Mouse (Mus musculus): Measurements from ENCODE around the gene Gm26741.
"Not testable (repeated sequence)": the region's sequence is repeated elsewhere in the genome, so short reads cannot be mapped to it uniquely, and the experiment has no call there.

The Gm26741 gene

DNA sequence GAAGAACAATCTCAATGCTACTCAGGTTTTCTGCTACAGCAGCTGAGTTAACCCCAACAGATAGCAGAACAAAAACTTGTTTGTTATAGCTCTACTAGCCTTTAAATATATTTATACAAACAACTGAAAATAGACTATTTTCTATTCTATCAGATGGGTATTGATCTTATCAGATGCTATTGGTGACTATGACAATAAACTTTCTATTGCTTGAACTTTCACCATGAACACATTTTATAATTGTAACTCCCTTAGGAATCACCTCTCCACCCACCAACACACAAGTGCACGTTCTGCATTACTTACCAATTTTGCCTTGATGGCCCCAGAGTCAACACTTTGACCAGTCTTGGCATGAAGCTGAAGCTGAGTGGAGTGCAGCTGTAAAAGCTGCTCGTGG is at the start of gene Gm26741:
Gm26741 (plus strand) TSS at position 301 of the 400 bp plus-strand sequence.
- DNase-seq (ENCODE audit: extremely low spot score, low read depth, low spot score): no peak

DNA sequence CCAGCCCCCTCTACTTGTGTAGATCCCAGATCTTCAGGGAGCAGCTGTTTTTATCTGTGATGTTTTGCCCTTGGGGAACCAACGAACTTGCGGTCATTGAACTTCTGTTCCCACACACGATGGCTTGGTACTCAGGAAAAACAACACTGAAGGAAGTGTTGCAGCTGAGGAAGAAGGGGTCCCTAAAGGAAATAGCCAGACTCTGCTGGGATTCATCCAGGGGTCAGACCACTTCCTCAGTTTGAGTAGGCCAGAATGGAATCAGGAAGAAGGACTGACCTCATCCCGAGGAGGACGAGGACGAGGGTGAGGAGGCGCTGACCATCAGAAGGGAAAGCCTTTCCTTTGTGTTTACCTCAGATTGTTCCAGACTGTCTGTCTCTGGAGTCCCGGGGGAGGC is 49.4 kb upstream of the Gm26741 start:
- DNase-seq (ENCODE audit: extremely low spot score, low read depth, low spot score): no peak

DNA sequence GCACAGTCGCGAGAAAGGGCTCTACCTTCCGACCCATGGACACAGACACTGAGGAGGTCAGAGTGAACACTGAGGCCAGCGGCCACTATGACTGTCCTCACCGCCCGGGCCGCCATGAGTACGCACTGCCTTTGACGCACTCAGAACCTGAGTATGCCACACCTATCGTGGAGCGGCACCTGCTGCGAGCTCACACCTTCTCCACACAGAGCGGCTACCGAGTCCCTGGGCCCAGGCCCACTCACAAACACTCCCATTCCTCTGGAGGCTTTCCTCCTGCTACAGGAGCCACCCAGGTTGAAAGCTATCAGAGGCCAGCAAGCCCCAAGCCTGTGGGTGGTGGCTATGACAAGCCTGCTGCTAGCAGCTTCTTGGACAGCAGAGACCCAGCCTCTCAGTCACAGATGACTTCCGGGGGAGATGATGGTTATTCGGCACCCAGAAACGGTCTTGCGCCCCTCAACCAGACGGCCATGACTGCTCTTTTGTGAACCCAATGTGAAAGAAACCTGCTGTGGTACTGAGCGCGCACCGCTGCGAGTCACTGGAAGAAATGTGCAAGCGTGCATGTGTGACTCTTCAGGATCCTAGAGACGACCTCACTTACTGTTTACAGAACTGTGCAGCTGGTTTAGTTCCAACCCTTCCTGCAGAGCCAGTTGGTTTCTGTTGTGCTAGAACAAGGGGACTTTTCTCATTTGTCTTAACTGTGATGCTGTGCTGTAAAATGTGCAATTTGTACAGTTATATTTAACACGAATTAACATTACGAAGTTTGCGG is 38.9 kb upstream of the Gm26741 start:
- DNase-seq (ENCODE audit: extremely low spot score, low read depth, low spot score): no peak

DNA sequence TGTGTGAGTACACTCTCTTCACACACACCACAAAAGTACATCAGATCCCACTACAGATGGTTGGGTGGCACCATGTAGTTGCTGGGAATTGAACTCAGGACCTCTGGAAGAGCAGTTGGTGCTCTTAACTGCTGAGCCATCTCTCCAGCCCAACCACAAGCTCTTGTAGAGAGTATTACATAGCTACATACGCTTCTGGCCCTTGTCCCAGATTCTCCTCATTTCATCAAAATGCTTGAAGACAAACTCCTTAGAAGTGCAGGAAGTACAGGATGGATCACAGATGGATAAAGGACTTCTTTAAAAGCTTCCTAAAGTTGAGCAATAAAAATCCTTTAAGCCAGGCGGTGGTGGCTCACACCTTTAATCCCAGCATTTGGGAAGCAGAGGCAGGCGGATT is 36.6 kb upstream of the Gm26741 start:
- no peak for DNase-seq (ENCODE audit: extremely low spot score, low read depth, low spot score)

DNA sequence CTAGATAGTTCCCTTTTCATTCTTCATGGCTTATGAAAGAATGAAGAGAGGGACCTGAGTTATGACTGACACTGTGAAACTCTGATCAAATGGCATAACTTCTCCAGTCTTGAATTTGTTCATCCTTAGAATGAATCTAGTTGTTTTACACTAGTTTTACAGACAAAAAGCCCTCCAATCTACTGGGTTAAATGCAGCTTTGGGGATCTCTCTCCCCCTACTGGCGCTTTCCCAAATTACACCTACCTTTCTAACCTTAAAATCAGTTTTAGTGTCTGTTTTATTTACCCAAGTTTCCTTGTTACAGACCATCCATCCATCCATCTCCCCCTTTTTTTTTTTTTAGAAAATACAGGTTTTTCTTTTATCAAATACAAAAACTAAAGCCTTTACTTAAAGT is 27.6 kb upstream of the Gm26741 start:
- DNase-seq (ENCODE audit: extremely low spot score, low read depth, low spot score): peak; percentile 18

DNA sequence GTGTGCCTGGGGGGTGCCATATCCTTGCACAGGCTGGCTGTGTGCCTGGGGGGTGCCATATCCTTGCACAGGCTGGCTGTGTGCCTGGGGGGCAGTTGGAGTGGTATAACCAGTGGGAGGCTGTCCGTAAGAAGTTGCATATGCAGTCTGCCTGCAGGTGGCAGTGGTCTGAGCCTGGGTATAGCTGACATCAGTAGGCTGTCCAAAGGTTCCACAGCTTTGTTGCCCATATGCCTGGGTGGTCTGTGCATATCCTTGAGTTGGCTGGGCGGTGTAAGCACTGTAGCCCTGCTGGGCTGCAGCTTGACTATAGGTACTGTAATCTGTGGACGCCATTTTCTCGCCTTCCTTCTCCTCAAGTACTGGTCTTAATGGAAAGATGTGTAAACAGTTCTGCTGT is 15.2 kb upstream of the Gm26741 start:
- DNase-seq (ENCODE audit: extremely low spot score, low read depth, low spot score): not testable (repeated sequence)

DNA sequence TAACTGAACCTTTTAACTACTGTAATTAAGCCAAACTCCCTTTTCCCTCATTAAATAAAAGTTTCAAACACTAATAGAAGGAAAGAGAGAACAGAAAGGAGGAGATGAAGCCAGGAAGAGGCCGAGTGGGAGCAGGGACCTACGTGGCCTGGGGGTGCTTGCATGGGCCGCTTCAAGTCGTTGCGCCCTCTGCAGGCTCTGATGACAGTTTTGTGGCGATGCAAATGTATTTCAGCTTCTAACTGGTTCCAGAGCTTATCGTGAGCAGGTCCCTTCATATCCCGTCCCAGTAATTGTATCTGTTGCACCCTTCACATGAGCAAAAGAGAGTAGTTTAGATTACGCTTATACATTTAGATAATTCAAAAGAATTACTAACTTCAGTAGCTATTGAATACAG is 5.4 kb upstream of the Gm26741 start:
- DNase-seq (ENCODE audit: extremely low spot score, low read depth, low spot score): no peak

DNA sequence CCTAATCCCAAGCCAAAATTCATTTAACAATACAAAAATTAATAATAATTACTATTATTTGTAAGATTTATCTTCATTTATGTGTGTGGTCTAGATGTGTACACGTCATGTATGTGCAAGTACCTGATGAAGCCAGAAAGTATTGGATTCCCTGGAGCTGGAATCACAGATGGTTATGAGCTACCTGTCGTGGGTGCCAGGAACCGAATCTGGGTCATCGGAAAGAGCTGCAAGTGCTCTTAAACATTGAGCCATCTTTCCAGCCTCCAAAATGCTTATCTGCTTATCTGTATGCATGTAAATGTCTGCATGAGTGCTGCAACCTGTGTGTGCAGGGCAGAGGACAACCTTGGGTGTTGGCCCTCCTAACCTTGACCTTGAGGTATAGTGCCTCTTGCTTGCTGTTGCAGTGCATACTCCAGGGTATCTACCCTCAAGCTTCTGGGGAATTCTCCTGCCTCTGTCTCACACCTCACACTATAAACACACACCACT is 1.7 kb downstream of the Gm26741 start:
- no peak for DNase-seq (ENCODE audit: extremely low spot score, low read depth, low spot score)

DNA sequence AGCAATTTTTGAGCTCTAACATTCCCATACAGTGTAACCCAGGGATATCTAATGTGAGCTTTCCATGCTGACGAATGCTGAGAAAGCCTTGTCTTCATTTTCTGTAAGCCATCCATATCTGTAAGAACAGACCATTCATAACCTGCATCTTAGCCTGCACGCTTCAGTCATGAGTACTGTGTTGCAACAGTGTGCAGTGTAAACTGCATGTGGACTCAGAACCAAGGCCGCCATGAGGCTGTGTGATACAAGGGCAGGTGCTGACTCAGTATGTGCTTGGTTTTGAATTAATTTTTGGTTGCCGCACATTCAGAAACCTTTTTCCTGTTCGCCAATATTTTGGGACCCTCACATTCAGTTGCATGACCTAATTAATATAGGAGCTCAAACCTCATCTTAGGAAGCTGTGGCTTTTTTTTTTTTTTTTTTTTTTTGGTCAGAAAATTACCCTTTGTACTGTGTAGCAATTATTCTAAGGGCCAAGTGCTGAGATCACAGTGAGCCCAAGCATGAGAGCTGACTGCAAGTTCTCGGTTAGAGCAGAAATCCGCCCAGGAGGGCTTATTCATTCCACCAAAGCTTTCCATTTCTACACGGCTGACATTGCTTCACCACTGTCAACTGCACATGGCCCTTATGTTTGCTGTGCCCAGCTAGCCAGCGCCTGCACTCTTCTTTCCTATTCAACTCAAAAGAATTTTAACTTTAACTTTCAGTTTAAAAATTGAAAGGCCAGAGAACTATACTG is 2.5 kb downstream of the Gm26741 start:
- DNase-seq (ENCODE audit: extremely low spot score, low read depth, low spot score): no peak

DNA sequence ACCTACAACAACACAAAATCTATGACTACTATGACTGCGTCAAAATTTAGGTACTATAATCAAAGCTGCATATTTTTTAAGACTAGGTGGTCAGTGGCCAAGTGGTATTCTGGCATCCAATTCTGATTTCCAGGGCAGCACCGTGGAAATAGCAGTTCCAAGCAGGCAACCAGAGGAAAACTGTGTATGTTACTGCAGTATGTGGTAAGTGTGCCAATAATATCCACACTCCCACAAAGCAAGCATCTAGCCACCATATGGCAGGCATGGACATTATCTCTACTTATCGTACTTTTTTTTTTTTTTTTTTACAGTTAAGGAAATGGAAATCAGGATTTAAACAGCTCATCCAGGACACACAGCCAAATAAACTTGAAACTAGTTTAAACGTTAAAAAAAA is 9.8 kb downstream of the Gm26741 start:
- no peak for DNase-seq (ENCODE audit: extremely low spot score, low read depth, low spot score)

DNA sequence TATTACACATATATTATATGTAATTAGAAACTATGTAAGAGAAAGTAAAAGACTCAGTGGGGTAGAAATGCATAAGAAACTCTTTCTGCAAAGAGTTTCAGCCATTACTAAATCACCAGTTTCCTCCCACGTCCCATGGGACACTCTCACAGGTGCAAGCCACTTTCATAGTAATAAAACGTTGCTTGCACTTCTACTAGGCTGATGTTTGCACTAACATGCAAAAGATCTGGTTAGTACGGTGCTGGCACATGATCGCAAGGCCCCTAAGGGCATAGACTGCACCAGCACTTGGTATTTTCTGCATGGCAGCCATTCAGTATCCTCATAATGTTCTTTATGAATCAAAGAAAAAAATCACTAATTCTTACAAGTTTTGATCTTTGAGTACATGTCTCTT is 15.3 kb downstream of the Gm26741 start:
- no peak for DNase-seq (ENCODE audit: extremely low spot score, low read depth, low spot score)

DNA sequence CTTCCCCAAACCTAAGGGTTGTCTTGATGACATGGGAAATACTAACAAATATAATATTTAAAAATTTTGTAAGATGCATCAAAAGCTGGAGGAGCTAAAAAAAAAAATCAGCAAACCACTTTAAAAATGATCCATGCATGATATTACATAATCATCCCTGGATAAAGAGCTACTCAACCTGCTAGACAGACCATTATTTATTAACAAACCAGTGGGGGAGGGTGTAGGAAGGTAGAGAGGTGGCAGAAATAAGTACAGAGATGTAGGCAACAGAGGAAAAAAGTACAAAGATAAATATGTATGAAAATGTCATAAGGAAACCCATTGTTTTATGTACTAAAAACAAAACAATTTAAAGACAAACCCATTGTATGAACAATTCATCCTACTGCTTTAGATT is 16.1 kb downstream of the Gm26741 start:
- DNase-seq (ENCODE audit: extremely low spot score, low read depth, low spot score): no peak

DNA sequence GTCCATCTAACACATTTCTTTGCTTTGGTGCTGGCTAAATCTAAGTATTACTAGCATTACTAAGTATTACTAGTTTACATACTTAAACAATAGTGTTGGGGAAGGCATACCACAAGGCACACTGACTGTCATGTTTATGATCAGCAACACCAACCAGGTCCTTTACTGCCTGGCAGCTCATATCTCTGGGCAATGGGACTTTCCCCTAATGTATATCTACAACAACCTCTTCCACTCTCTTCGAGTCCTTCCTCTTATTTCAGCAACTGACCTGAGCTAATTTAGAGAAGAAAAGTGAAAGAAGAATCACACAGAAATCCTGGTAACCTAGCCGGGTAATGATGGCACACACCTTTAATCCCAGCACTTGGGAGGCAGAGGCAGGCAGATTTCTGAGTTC is 17.9 kb downstream of the Gm26741 start:
- DNase-seq (ENCODE audit: extremely low spot score, low read depth, low spot score): no peak

DNA sequence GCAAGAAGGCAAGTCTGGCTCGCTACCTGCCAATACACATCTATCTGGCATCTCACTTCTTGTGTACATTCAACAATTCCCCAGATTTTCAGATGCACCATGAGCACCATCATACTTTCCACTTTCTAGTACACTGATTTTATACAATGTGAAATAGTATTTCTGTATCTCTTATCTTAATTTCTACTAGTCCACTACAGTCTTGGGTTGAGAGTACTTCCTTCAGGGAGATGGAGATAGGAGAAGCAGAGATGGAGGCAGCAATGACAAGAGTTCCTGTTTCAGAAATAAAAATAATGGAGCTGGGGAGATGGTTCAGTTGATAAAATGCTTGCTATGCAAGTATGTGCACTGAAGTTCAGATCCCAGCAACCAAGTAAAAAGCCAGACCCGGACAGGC is 19.2 kb downstream of the Gm26741 start:
- no peak for DNase-seq (ENCODE audit: extremely low spot score, low read depth, low spot score)

DNA sequence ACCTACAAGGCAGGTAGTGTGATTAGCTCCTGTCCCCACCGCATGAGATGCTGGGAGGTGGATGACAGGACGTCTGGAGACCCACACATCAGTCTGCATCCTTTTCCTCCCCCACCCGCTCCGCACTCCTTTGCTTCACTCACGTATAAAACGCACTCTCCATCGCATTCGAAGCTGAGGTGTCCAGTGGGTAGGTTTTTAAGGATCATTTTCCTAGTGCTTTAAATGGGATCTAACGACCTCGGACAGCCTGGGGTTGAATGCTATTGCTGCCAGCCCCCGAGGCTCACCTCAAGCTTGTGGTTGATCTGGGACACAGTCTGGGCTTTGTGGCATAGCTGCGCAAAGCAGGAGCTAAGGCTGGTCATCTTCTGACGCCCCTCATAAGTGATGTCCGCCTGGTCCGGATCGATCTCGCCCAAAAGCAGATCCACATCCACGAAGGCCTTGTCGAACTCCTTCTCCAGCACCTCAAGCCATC is 22.8 kb downstream of the Gm26741 start:
- DNase-seq (ENCODE audit: extremely low spot score, low read depth, low spot score): no peak

DNA sequence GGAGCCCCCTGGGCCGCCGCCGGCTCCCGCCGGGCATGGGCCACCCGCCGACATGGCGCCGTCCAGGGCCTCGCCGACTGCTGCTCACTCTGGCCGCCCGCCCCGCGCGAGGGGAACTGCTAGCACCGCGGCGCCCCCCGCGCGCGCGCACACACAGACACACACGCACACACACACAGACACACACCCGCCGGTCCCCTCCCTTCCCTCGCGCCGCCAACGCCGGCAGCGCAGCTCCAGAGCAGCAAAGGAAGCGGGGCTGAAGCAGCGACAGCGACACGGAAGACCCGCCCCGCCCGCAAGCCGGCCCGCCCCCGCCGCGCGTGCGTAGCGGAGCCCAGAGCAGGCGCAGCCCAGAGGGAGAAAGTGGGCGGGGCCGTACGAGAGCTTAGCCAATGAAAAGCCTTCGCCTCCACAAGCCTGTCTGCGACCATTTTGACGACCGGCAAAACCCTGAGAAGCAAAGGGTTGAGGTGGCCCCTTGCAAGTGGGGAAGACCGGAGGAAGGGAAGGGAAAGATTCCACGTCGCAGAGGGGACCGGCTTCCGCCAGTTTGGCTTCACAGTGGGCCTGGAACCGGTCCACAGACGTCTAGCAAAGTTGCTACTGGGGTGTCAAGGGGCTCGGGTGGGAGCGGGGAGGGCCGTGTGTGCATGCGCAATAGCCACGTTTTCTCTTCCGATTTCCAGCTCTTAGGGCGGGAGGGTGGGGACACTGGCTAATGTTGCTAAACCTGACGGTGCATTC is 23.5 kb downstream of the Gm26741 start, which contains the start of gene Gopc:
Gopc (minus strand) TSS at position 280 of the 747 bp plus-strand sequence.
- DNase-seq (ENCODE audit: extremely low spot score, low read depth, low spot score): peak; percentile 81

DNA sequence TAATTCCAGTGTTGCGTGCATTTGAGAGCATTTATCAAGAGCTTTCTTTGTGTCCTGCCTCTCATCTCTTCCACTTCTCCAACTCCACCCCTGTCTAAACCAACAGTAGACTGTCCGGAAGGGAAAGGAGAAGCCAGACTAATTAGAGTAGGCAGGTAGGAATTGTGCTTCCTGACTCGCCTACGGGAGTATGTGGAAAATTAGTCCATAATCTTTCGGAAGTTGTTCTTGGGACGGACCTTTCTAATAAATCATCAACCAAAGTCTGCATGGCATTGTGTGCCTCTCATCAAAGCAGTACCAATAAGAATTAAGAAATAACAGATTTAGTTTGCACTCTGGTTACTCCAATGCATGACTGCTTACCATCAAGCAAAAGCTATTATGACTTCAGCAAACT is 24.5 kb downstream of the Gm26741 start:
- DNase-seq (ENCODE audit: extremely low spot score, low read depth, low spot score): no peak

DNA sequence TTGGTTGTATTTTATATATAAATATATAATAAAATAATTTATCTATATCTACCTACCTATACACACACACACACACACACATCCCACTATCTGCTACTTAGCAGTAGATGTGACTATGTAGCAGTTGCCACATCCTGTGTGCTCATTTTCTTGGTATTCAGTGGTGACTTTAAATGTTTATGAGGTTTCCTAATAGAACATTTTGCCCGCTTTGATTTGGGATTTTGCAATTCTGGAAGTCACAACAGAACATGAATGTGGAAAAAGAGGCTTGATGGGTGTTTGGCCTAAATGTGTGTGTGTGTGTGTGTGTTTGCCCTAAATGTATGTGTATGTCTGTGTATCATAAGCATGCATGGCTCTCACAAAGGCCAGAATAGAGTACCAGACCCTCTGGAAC is 25.0 kb downstream of the Gm26741 start:
- DNase-seq (ENCODE audit: extremely low spot score, low read depth, low spot score): no peak

DNA sequence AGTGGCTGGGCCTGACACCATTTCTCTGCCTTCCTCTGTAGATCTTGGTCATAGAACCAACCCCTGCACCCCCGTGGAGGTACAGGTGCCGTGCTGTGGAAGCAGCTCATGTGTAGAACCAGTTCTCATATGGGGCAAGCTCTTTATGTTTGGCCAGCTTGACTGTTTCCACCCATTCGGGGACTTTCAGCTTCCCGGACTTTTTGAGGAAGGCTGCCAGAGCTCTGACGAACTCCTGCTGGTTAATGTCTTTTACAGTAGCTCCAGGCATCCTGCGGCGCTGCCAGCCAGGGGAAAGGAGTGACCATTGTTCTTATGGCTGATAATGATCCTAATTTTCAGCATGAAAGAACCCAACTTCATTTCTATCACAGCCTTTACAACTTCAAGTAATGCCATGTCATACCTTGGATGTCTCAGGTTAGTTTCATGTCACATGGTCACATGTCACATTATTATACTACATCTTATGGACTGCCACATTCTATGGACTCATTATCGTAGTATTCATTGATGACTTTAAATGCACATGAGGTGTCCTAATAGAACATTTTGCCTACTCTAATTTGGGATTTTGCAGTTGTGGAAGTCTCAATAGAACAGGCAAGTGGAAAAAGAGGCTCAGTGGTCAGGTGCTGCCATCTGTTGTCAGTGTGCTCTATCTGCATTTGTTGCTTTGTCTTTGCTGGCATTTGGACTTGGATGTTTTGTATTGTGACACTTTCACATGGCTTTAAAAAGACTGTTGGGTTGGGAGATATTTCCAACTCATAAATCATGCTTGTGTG is 26.4 kb downstream of the Gm26741 start:
- no peak for DNase-seq (ENCODE audit: extremely low spot score, low read depth, low spot score)

DNA sequence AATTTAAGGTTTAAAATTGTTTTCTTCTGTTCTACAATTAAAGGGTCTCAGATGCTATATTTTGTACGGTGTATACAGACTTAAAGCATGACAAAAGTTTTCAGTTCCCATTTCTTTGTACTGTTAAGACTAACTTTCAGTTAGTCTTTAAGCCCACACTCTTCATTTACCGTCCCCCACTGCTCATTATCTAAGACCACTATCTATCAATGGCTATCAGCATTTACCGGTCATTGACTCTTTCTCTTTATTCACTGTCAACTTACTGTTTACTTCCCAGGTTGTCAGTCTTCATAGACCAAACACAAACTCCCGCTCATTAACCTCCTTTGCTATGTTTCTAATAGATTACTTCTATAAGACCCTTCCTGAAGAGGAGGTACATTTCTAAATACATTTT is 28.6 kb downstream of the Gm26741 start:
- DNase-seq (ENCODE audit: extremely low spot score, low read depth, low spot score): no peak

All from hindlimb bud, embryonic 11.5 days (tissue).